Mouse (Mus musculus) myocyte (in vitro differentiated cells): ENCODE measurements around the gene Itpkc. TPM values are rescaled to one million over a fixed set of nuclear protein-coding genes. Genes with fewer than 3 reads are reported as not detected.

Experiments
- H3K27me3 ChIP-seq: one replicate; pipeline ENCODE4 v1.6.1; 2011; ENCODE audit not compliant: control insufficient read depth, insufficient read depth, insufficient read length
- H3K36me3 ChIP-seq: one replicate; pipeline ENCODE4 v1.6.1; 2011; ENCODE audit not compliant: control insufficient read depth, insufficient read depth
- H3K4me2 ChIP-seq: one replicate; pipeline ENCODE4 v1.6.1; 2011; ENCODE audit warnings: low read depth, control low read depth
- H3K4me3 ChIP-seq: one replicate; pipeline ENCODE4 v1.5.1; 2011; ENCODE audit warnings: mild to moderate bottlenecking, control low read depth, moderate library complexity
- H3K79me2 ChIP-seq: one replicate; pipeline ENCODE4 v1.6.1; 2011; ENCODE audit not compliant: control insufficient read depth, insufficient read depth
- H3ac ChIP-seq: one replicate; pipeline ENCODE4 v1.6.1; 2011; ENCODE audit not compliant: control insufficient read depth, insufficient read length
- CEBPB ChIP-seq: IDR thresholded peaks from 2 replicates; pipeline ENCODE4 v1.6.1; 2011; ENCODE audit warnings: mild to moderate bottlenecking, moderate library complexity; ENCODE audit not compliant: poor library complexity, insufficient read depth, severe bottlenecking
- E2F4 ChIP-seq: IDR thresholded peaks from one replicate; pipeline ENCODE4 v1.6.1; 2011; ENCODE audit warnings: mild to moderate bottlenecking, control low read depth, moderate library complexity; ENCODE audit not compliant: insufficient read depth
- MAX ChIP-seq: IDR thresholded peaks from one replicate; pipeline ENCODE4 v1.6.1; 2011; ENCODE audit warnings: low read depth, mild to moderate bottlenecking, control low read depth
- MYOD1 ChIP-seq, 3 experiments: IDR thresholded peaks; one replicate each; pipeline ENCODE4 v1.6.1; 2011; ENCODE audit warnings: control low read depth in 2 of 3, low read depth in 2 of 3, mild to moderate bottlenecking in 2 of 3, moderate library complexity in 1 of 3; ENCODE audit not compliant: insufficient read length in 2 of 3, control insufficient read depth in 1 of 3
- MYOG ChIP-seq, 3 experiments: IDR thresholded peaks; one replicate each; pipeline ENCODE4 v1.6.1; 2011; ENCODE audit warnings: control low read depth in 2 of 3, low read depth in 2 of 3, mild to moderate bottlenecking in 2 of 3; ENCODE audit not compliant: insufficient read length in 2 of 3, control insufficient read depth in 1 of 3, insufficient read depth in 1 of 3
- POLR2A ChIP-seq: IDR thresholded peaks from one replicate; pipeline ENCODE4 v1.6.1; 2011; ENCODE audit warnings: low read depth, mild to moderate bottlenecking, control low read depth, moderate library complexity; ENCODE audit not compliant: insufficient read length
- POLR2AphosphoS2 ChIP-seq: IDR thresholded peaks from one replicate; pipeline ENCODE4 v1.6.1; 2011; ENCODE audit warnings: low read depth, control low read depth; ENCODE audit not compliant: insufficient read length
- REST ChIP-seq: IDR thresholded peaks from one replicate; pipeline ENCODE4 v1.6.1; 2011; ENCODE audit warnings: mild to moderate bottlenecking, control low read depth, moderate library complexity; ENCODE audit not compliant: insufficient read depth, insufficient read length
- SRF ChIP-seq: IDR thresholded peaks from one replicate; pipeline ENCODE4 v1.6.1; 2011; ENCODE audit warnings: low read depth; ENCODE audit not compliant: control insufficient read depth, insufficient read length
- TCF12 ChIP-seq: IDR thresholded peaks from one replicate; pipeline ENCODE4 v1.6.1; 2011; ENCODE audit warnings: mild to moderate bottlenecking, control low read depth; ENCODE audit not compliant: poor library complexity, insufficient read depth, severe bottlenecking
- TCF3 ChIP-seq: IDR thresholded peaks from one replicate; pipeline ENCODE4 v1.6.1; 2011; ENCODE audit warnings: low read depth, control low read depth; ENCODE audit not compliant: insufficient read length
- USF1 ChIP-seq: IDR thresholded peaks from one replicate; pipeline ENCODE4 v1.6.1; 2011; ENCODE audit warnings: low read depth, mild to moderate bottlenecking, control low read depth, moderate library complexity
- polyA plus RNA-seq: library from polyadenylated mRNA; unstranded; fragments of >200 nt; fragmentation: generic; extraction: Trizol; gene quantifications from one replicate; pipeline ENCODE4 v1.2.1, GENCODE M21; 2012; ENCODE audit warnings: missing spikeins

Itpkc gene
- 7.1 TPM for polyA plus RNA-seq

DNA sequence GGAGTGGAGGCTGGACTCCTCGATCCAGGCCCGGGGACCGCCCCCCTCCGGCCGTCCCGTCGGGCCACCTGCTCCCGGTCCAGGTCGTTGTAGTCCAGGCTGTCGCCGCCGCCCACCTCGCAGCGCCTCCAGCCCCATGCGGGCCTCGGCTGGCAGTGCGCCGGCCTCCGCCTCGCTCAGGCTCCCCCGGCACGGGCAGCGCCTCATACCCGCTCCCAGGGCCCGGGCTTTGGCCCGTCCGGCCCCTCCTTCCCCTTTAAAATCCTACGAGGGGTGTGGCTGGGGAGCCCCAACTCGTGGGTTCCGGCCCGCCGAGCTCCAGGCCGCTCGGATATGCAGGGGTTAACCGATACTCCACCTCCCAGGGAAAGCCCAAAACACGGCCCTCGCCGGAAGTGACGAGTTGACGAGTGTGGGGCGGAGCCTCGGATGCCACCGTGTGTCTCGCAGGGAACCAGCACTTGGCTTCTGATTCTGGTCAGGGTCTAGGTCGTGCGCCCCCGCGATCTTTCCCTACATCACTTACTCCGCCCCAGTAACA, at the start of gene Itpkc:
Gene Itpkc, minus strand, starts transcription at position 381 of the 541 bp plus-strand sequence.
- H3K4me2 ChIP-seq = peak within 1 kb of the TSS; percentile 95
- H3K36me3 ChIP-seq = no peaks in the 10 kb centered on the region
- H3ac ChIP-seq = peak within 1 kb of the TSS; percentile 80
- peaks cover 35% of the 10 kb centered on the region for H3K79me2 ChIP-seq
- no peaks in the 10 kb centered on the region for H3K27me3 ChIP-seq
- TF ChIP-seq CEBPB (no peak), REST (no peak), MYOD1 (IDR thresholded peaks at IDR 0.05; ENCODE audit: control insufficient read depth in 1 of 3, insufficient read length in 2 of 3, low read depth in 2 of 3) (peak in 1 of 3 experiments; percentile 46), TCF3 (no peak), E2F4 (no peak), SRF (no peak), TCF12 (no peak), MAX (no peak), POLR2A (peak; percentile 94), POLR2AphosphoS2 (peak; percentile 96), MYOG (IDR thresholded peaks at IDR 0.05; ENCODE audit: control insufficient read depth in 1 of 3, insufficient read depth in 1 of 3, insufficient read length in 2 of 3, low read depth in 2 of 3) (peak in 2 of 3 experiments; percentile 18 to 49), USF1 (no peak)
- H3K4me3 ChIP-seq = peak within 1 kb of the TSS; percentile 67

DNA sequence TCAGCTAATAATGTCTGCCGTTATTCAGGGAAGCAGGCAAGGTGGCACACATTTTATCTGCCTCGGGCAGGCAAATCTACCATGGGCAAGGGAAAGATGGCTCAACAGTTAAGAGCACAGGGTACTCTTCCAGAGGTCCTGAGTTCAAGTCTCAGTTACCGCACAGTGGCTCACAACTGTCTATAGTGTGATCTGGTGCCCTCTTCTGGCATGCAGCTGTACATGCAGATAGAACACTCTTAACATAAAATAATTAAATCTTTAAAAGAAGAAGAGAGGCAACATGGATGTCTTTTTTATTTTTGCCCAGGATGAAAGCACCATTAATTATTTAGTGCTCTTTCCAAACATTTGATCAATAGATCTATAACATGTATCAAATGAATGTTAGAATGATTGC, 48.7 kb upstream of the Itpkc start:
- no peak overlapping the region for H3K4me3 ChIP-seq

DNA sequence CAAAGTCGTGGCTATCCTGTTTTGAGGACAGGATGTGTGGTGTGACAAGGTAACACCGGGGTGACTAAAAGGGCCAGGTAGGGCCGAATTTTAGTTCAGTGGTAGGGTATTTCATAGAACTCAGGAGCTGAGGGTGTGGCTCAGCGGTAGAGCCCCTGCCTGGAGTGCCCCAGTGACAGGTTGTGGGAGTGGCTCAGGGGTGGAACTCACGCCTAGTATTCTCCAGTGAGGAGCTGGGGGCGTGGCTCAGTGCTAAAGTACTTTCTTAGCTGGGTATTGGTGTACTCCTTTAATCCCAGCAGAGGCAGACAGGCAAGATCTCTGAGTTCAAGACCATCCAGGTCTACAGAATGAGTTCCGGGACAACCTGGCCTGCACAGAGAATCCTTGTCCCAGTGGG, 47.6 kb upstream of the Itpkc start:
- Histone ChIP-seq H3K4me2 (no peak overlapping the region), H3K79me2 (no peaks in the 10 kb centered on the region), H3K36me3 (peaks cover 7% of the 10 kb centered on the region), H3ac (no peak overlapping the region), H3K27me3 (no peaks in the 10 kb centered on the region), H3K4me3 (no peak overlapping the region)
- TF ChIP-seq POLR2AphosphoS2 = no peak
- no peak for TF ChIP-seq TCF3
- TF ChIP-seq POLR2A = no peak
- TF ChIP-seq USF1 = no peak
- no peak for TF ChIP-seq REST
- no peak for TF ChIP-seq SRF
- no peak for TF ChIP-seq MYOG (IDR thresholded peaks at IDR 0.05; ENCODE audit: control insufficient read depth in 1 of 3, insufficient read depth in 1 of 3, insufficient read length in 2 of 3, low read depth in 2 of 3)
- no peak for TF ChIP-seq TCF12
- no peak for TF ChIP-seq E2F4
- TF ChIP-seq CEBPB = no peak
- no peak for TF ChIP-seq MYOD1 (IDR thresholded peaks at IDR 0.05; ENCODE audit: control insufficient read depth in 1 of 3, insufficient read length in 2 of 3, low read depth in 2 of 3)
- no peak for TF ChIP-seq MAX

More for the DNA sequence above, 48.7 kb upstream of the Itpkc start:
- no peaks in the 10 kb centered on the region for H3K27me3 ChIP-seq
- H3ac ChIP-seq = no peak overlapping the region
- no peaks in the 10 kb centered on the region for H3K79me2 ChIP-seq
- TF ChIP-seq MYOG (IDR thresholded peaks at IDR 0.05; ENCODE audit: control insufficient read depth in 1 of 3, insufficient read depth in 1 of 3, insufficient read length in 2 of 3, low read depth in 2 of 3) = no peak
- TF ChIP-seq CEBPB = no peak
- TF ChIP-seq POLR2A = no peak
- no peak for TF ChIP-seq USF1
- no peak for TF ChIP-seq REST
- no peak for TF ChIP-seq TCF12
- no peak for TF ChIP-seq SRF
- no peak for TF ChIP-seq MAX
- TF ChIP-seq E2F4 = no peak
- no peak overlapping the region for H3K4me2 ChIP-seq
- peaks cover 7% of the 10 kb centered on the region for H3K36me3 ChIP-seq

DNA sequence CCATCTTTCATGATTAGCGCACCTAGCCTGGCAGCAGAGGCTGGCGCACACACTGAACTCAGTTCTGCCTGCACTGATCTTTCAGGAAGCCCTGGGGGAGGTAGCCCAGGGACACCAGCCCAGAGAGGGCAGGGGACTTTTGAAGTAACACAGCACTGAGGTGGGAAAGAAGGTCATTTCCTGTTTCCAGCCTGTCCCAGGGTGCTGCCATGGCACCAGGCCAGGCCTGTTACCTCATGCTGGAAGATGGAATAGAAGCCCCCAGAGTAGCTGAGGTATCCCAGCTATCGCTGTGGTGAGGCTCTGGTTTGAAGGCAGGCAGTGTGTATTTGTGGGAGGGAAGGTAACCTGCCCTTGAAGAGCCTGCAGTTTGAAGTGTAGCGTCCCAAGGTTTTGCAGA, 46.5 kb upstream of the Itpkc start:
- Histone ChIP-seq H3K79me2 (no peaks in the 10 kb centered on the region), H3K4me3 (no peak overlapping the region), H3K27me3 (no peaks in the 10 kb centered on the region), H3ac (no peak overlapping the region), H3K4me2 (no peak overlapping the region), H3K36me3 (peaks cover 7% of the 10 kb centered on the region)
- TF ChIP-seq TCF3 = no peak

DNA sequence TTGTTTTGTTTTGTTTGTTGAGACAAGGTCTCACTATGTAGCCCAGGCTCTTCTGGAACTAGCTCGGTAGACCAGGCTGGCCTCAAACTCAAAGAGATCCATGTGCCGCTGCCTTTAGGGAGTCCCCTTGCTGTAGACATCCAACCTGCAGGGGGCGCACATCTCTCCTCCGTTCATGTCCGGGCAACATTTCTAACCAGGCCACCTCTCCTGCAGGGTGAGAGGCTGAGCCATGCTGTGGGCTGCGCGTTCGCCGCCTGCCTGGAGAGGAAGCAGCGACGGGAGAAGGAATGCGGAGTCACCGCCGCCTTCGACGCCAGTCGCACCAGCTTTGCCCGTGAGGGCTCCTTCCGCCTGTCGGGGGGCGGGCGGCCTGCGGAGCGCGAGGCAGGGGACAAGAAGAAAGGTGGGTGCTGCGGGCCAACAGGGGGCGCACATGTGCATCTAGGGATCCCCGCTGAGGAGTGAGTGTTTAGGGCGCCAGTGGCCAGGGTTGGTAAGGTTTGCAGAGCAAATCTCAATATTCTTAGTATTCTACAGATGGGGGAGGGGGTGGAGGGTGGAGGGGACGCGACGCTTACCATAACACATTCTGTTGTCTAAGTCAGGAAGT, 45.4 kb upstream of the Itpkc start:
- Histone ChIP-seq H3K79me2 (no peaks in the 10 kb centered on the region), H3K4me2 (no peak overlapping the region), H3ac (no peak overlapping the region), H3K4me3 (no peak overlapping the region), H3K27me3 (no peaks in the 10 kb centered on the region), H3K36me3 (peaks cover 7% of the 10 kb centered on the region)
- TF ChIP-seq MYOD1 (IDR thresholded peaks at IDR 0.05; ENCODE audit: control insufficient read depth in 1 of 3, insufficient read length in 2 of 3, low read depth in 2 of 3) (no peak), USF1 (no peak), E2F4 (no peak), MAX (no peak), TCF3 (no peak), TCF12 (no peak), POLR2A (no peak), CEBPB (no peak), MYOG (IDR thresholded peaks at IDR 0.05; ENCODE audit: control insufficient read depth in 1 of 3, insufficient read depth in 1 of 3, insufficient read length in 2 of 3, low read depth in 2 of 3) (no peak), REST (no peak), POLR2AphosphoS2 (no peak), SRF (no peak)
